ENCODE assay signal across 21 mouse cellular contexts in the genomic region with DNA sequence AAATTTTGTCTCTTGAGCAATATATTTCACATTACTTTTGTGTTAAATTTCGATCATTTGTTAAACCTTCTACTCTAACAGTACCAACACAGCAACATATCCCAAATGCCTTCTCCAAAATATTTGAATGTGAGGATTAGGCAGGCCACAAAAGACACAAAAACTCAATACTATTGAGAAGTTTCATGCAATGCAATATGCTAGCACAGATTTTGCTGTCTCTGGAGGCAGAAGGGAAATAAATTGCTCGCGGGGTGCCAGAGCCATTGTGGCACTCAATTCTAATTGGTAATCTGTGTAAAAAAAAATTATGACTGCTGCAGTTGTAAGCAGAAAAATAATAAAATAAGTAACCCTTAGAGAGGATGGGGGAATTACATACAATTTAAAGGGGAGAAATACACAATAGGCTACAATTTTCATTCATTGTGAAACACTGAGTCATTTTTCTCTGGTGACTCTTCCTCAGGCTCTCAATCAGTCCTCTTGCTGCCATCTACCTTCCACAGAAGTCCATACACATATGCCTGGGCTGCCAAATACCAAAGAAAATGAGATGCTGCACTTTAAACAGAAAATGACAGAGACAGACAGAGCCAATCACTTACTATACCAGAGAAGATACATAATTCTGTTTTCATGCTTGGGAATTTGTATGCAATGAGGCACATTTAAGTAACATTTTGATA. TPM values are rescaled to one million over a fixed set of nuclear protein-coding genes. Genes with fewer than 3 reads are reported as not detected.
A peak's percentile ranks its signal among the peaks of the same experiment; 100 is the strongest.
DNase-seq lines count a peak whose midpoint lies in the region; ATAC-seq and TF ChIP-seq lines count a peak whose summit lies in the region.
"Had no signal": no experiment of that assay in that cellular context is flagged by ENCODE, and none has a peak within 500 bp of the region (broad histone marks: within the 10 kb centered on the region; RNA-seq: fewer than 3 reads in every experiment).

No protein-coding gene starts in this region.

- DNase-seq in frontal cortex, postnatal 10 days (ENCODE audit: low spot score in 2 of 2) = no peak
- DNase-seq in layer of hippocampus, adult 9-11 months = peak; percentile 21
- DNase-seq in layer of hippocampus, adult 9-10 months (ENCODE audit: low spot score) = no peak
- DNase-seq in brain, adult 2 months (ENCODE audit: low read depth, low spot score) = peak; percentile 26
- peak; percentile 5 for DNase-seq in midbrain, postnatal 0 days (ENCODE audit: low spot score)
- DNase-seq in liver = no peak
- DNase-seq: adrenal gland, adult 2 months; cerebellum, adult 9-11 months; gastrocnemius, postnatal 36 days; kidney, adult 18-20 months; lung, postnatal 4 days; right cerebral cortex, postnatal 4 days had no signal

- H3K4me2 ChIP-seq in midbrain, postnatal 0 days (ENCODE audit: low read depth, low read length, poor library complexity, severe bottlenecking) = no peak overlapping the region
- H3K4me2 ChIP-seq: embryonic facial prominence, embryonic 15.5 days; limb, embryonic 12.5 days; lung, embryonic 15.5 days had no signal

- H3K27me3 ChIP-seq in midbrain, postnatal 0 days (ENCODE audit: insufficient read depth, low read length) = no peaks in the 10 kb centered on the region
- H3K27me3 ChIP-seq: embryonic facial prominence, embryonic 15.5 days; limb, embryonic 12.5 days; lung, embryonic 15.5 days had no signal

- ATAC-seq in frontal cortex, adult (ENCODE audit: low TSS enrichment) = peak; percentile 50; the same call in 1 of the 2 replicates
- ATAC-seq in midbrain, postnatal 0 days (ENCODE audit: low FRiP score) = no peak

- H3K9ac ChIP-seq in midbrain, postnatal 0 days (replicated peaks; ENCODE audit: low read length, poor library complexity, severe bottlenecking) = no peak overlapping the region
- H3K9ac ChIP-seq: embryonic facial prominence, embryonic 15.5 days; limb, embryonic 12.5 days; liver, embryonic 14.5 days; lung, embryonic 15.5 days had no signal

- H3K36me3 ChIP-seq in midbrain, postnatal 0 days (ENCODE audit: insufficient read depth, low read length) = no peaks in the 10 kb centered on the region
- H3K36me3 ChIP-seq: embryonic facial prominence, embryonic 15.5 days; limb, embryonic 12.5 days; lung, embryonic 15.5 days had no signal

- WGBS in midbrain, postnatal 0 days = 81% methylated on average over 3 of the region's 3 CpGs

- H3K4me1 ChIP-seq in midbrain, postnatal 0 days (ENCODE audit: insufficient read depth, low read length) = no peaks in the 10 kb centered on the region
- H3K4me1 ChIP-seq: embryonic facial prominence, embryonic 15.5 days; lung, embryonic 15.5 days had no signal

- H3K27ac ChIP-seq in midbrain, postnatal 0 days (ENCODE audit: low read depth, low read length) = no peak overlapping the region
- H3K27ac ChIP-seq: embryonic facial prominence, embryonic 15.5 days; kidney, postnatal 0 days; limb, embryonic 12.5 days; liver, embryonic 14.5 days; lung, embryonic 15.5 days; stomach, postnatal 0 days had no signal

- no peak overlapping the region for H3K4me3 ChIP-seq in midbrain, postnatal 0 days (ENCODE audit: low read depth, low read length)
- H3K4me3 ChIP-seq: embryonic facial prominence, embryonic 15.5 days; limb, embryonic 12.5 days; lung, embryonic 15.5 days had no signal

- H3K9me3 ChIP-seq in midbrain, postnatal 0 days (ENCODE audit: low read length) = no peaks in the 10 kb centered on the region
- H3K9me3 ChIP-seq: embryonic facial prominence, embryonic 15.5 days; limb, embryonic 12.5 days; lung, embryonic 15.5 days had no signal

- TF ChIP-seq CTCF in midbrain, postnatal 0 days (IDR thresholded peaks at IDR 0.05) = peak; percentile 59

RNA-seq across cellular contexts. Expression of gene Cntn5, which starts 48.2 kb away (rescaled TPM):
- 23.7 and 32.5 TPM in 2 replicates for total RNA-seq in midbrain, postnatal 0 days (2014; rRNA removed)
- polyA plus RNA-seq in midbrain, postnatal 0 days (2015; fragmentation: Nextera tagmentation; extraction: Ambion mirVana) = 19.4 and 24.8 TPM in 2 replicates
- total RNA-seq: adrenal gland, adult 2 months; gastrocnemius, postnatal 36 days had no signal
- polyA plus RNA-seq: C2C12; liver, embryonic 14.5 days; thymus, postnatal 0 days had no signal

Comparison
In these comparisons a context has a peak if more than half of its experiments do, and no peak if none do; other contexts are left out.
1. DNase-seq: peak in layer of hippocampus, adult 9-11 months (single experiment), brain, adult 2 months (single experiment) and midbrain, postnatal 0 days (single experiment); none in frontal cortex, postnatal 10 days (0 of 2), layer of hippocampus, adult 9-10 months (single experiment) and liver (single experiment).